Mouse (Mus musculus) embryonic fibroblast, embryonic 13.5 days (primary cell): ENCODE results near the gene Milr1.

Experiments
- CTCF ChIP-seq: IDR thresholded peaks from 2 replicates; pipeline ENCODE4 v1.5.1; 2011; ENCODE audit warnings: mild to moderate bottlenecking, control low read depth, low read length, moderate library complexity, borderline replicate concordance; ENCODE audit not compliant: insufficient read depth
- POLR2A ChIP-seq: IDR thresholded peaks from 2 replicates; pipeline ENCODE4 v1.6.1; 2011; ENCODE audit warnings: low read depth, mild to moderate bottlenecking, control low read depth, low read length, moderate library complexity

DNA sequence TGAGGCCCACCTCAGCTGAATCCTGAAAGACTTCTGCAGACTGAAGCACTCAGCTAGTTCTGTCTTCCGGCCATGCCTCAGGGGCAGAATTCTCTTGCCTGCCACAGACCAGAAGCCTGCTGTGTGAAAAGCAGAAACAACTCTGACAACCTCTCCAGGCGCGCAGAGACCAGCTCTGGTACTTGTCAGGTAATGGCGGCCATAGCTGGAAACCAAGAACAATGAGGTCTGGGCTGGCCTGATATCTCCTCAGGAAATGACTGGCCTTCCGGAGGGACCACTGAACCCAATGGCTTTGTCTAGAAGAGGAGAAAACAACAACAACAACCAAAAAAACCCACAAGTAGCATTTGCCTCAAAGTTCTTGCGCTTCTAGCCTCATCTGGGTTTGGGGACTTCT lies 36.0 kb upstream of the Milr1 start:
- no peak for TF ChIP-seq CTCF
- TF ChIP-seq POLR2A, result no peak
